Mouse (Mus musculus) ovary, postnatal 14 days (tissue): ENCODE data around the gene Tmem9b.

ENCODE experiments used
- DNase-seq: peaks from one replicate; pipeline ENCODE4 v3.0.0; 2022; ENCODE audit warnings: low spot score

Tmem9b gene

DNA sequence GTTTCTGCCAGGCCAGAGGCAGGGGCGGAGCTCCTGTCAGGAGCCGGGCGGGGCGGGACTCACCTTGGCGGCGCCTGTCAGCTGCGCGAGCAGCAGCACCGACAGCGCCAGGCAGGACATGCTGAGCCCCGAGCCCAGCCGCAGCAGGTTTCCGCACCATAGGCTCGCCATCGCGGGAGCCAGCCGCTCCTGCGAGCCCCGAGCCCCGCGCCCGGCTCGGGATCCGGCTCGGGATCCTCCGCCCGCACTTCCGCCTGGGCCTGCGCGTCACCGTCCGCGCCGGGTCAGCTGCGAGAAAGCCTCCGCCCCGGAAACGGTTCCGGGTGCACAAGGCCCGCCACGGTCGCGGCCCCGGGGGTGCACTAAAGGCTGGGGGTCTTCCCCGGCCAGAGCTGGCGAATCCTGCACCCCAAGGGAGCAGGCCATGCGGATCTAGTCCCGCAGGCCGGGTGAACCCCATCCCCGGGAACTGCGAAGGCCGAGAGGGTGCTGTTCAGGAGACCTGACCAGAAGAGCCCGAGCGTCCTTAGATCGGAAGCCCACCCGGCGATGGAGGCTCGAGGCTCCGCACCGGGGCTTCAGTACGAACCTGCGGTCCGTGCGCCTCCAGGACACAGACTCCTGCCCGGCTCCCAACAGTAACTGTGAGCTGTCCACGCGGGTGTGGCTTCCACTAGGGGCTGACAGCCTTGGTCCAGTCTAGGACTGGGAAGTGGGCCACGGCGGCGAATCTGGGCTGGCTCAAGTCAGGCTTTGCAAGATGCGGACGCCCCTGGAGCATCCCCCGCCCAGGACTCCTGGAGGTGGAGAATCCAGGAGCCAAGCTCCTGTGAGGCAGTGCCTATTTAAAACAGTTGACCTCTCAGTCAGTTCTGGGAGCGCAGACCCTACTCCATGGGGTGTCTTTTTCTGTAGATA, at the start of gene Tmem9b:
Gene Tmem9b (minus strand): TSS at position 868 of the 918 bp plus-strand sequence.
- DNase-seq: peak; percentile 62

DNA sequence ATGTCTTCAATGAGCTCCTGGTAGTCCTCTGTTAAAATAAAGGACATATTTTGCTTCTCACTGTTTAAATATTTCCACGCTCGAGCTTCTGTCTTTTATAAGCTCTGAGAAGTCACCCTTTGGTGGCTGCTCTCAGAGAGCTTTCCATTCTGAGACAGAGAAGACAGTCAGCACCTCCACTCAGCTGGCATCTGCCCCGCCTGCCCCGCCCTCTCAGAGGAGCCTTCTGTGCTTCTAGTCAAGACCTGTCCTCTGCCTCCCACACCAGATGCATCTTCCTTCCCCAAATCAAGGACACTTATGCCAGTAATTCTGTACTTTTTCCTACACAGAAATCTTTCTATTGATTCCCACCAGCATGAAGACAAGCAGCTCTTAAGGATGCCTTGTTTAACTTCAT, 48.0 kb upstream of the Tmem9b start:
- no peak for DNase-seq

DNA sequence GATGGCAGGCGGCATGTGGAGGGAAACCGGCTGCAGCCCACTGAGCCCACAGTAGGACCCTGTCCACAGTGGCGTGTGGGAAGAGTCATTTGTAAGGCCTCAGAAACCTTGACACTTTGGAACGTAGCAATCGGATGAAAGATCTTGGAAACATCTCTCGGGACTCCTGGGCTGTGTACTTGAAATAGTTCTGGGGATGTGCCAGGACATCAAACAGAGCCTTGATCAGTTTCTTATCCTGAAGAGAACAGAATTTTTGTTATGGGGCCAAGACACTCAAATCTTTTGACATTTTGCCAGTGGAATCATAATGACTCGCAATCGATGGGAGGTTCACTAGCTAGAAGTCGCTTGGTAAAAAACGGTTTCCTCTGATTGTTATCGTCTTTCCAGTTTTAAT, 46.5 kb upstream of the Tmem9b start:
- DNase-seq: no peak

GRCm38 (mm10) chr7:109795564-109795963, 42.9 kb upstream of the Tmem9b start:
- no peak for DNase-seq

- DNase-seq: no peak
Measured at GRCm38 (mm10) chr7:109794556-109794955, 41.9 kb upstream of the Tmem9b start.

- peak; percentile 58 for DNase-seq
Measured at GRCm38 (mm10) chr7:109792759-109793158, 40.1 kb upstream of the Tmem9b start.

DNA sequence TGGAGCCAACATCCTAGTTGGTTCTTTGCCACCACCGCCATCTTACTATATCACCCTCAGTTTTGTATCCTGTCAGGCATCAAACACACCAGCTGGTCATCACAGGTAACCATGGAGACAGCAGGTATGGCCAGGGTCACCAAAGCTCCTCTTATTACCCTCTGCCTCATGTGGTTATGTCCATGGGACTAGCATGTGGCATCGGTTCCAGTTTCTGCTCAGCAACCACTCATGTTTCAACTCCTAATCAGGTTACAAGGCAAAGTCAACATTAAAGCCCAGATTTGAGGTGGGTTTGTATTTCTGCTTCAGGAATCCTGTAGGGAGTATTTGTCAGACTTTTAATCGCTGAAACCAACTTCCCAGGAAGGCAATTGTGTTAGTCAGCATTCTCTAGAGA, 38.1 kb upstream of the Tmem9b start:
- DNase-seq: no peak

DNA sequence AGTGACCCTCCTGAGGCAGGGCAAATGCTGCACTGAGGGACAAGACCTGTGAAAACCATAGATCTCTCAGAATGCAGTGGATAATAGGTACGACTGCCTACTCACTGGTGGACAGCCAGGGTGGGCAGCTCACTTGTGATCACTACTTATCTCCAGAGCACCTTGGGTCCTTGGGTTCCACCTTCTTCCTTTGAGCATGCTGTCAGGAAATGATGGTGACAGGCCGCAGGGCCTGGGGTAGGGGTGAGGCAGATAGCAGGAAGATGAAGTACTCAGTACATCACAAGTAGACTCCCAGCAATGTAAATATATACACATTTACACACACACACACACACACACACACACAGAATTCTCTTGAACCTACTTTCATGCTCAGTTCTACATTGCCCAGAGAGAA, 35.2 kb upstream of the Tmem9b start:
- DNase-seq: no peak

- no peak for DNase-seq
Measured at GRCm38 (mm10) chr7:109783281-109783680, 30.6 kb upstream of the Tmem9b start.

DNA sequence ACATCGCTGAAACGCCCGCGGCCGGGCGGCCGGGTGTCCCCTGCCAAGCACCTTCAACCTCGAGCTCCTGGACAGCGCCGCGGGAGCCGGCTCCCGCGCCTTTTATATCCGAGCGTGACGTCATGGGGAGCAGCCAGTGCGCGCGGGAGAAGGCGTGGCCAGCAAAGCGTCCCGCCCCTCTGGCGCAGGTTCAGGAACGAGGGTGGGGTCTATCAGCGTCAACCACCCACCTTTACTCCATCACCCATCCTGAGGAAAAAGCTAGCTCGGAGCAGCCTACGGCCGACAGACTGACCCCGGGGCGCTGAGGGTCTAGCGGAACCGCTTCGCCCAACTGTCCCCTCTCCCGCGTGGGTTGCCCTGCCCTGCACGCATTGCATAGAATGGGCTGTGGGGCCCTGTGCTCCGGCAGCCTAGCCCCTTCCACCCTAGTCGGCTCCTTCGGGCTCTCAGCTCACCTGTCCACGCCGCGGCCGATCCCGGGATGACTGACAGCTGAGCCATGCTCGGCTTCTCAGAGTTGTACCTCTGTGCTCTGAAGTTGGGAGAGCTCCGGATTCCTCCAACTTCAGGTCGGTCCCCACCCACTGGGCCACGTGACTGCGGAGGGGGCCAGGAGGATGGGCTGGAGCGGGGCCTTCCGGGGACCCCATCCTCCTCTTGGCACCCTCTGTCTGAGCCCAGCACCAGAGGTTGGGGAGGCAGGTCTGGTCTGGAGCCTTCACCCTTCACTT, 29.0 kb upstream of the Tmem9b start, which contains the start of gene Nrip3:
Gene Nrip3 (minus strand): TSS at position 556 of the 734 bp plus-strand sequence.
- peak; percentile 40 for DNase-seq

- no peak for DNase-seq
Measured at GRCm38 (mm10) chr7:109781087-109781469, 28.4 kb upstream of the Tmem9b start.

DNA sequence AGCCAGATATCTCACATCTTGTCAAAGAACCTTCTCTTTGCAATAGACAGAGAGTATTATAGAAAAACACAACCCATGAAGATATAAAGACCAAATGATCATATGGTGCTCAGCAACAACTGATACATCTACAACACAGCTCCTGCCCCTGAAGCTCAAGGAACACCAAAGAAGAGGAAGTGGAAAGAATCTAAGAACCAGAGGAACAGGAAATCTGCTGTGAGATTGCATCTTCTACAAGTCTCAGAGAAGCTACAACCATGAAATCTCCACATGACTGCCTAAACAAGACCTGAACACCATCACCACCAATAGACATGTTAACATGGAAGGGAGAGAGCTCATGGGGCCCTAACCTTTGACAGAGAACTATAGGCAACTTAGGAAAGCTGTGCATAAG, 19.6 kb upstream of the Tmem9b start:
- DNase-seq: no peak

GRCm38 (mm10) chr7:109768699-109769383, 16.2 kb upstream of the Tmem9b start:
- DNase-seq: no peak

DNA sequence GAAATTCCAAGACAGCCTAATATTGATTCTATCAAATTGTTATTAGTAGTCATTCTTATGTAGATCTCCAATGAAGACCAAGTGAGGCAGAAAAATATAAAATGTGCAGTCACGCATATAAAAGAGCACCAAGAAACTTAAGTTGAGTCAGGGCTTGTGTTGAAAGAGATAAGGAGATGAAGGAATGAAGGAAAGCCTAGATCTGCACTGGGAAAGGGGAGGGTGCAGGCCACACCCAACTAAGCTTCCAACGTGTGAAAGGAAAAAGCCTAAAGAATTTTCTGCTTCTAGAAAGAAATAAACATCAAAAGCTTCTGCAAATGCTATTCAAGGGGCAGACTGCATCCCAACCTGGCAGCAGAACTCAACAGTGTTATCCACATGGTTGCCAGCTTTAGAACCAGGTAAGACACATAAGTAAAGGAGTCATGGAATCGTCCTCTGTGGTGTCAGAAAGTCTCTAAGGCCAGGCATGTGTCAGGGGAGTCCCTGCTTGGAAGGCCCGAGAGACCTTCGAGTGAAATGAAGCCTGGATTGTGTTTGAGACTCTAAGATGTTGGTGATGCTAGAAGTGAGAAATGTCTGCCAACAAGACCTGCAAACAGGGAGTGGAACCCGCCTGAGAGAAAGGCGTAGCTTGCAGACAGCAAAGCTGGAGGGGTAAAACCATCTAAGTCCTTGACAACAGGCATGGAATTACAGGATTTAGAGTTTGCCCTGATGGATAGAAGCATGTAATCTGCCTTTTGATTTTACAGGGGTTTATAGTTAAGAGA, 15.1 kb upstream of the Tmem9b start:
- DNase-seq: no peak

DNA sequence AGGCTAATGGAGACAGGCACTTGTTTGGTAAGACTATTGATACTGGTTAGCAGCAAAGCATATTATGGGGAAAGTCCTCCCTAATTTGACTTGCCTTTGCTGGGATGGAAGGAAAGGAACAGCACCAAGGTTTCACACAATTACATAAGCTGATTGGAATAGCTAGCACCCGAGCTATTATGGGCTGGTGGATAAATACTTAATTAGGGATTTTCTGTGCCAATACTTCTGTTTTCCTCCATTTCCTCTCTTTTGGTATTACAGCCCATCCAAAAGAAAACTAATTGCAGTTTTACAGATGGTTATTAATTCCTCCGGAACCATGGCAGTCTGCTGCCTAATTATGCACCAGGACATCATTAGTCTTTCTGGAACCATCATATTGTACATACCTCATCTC, 11.3 kb upstream of the Tmem9b start:
- no peak for DNase-seq

DNA sequence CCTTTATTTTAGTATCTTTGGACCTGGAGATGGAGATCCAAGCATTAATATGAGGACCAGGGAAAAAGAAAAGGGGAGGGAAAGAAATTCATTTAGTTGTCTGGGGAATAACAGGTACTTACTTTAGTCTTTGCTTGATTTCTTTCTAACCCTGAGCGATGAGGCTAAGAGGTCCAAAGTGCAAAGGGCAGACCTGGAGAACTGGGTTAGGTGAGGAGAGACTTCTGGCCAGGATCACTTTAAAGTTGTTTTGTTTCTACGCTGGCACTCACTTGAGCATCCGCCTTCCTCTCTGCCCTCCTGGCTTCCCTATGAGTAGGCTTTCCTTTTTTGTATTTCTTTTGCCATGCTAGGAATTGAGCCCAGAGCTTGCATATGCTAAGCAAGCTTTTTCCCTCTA, 3.6 kb upstream of the Tmem9b start:
- DNase-seq: no peak

DNA sequence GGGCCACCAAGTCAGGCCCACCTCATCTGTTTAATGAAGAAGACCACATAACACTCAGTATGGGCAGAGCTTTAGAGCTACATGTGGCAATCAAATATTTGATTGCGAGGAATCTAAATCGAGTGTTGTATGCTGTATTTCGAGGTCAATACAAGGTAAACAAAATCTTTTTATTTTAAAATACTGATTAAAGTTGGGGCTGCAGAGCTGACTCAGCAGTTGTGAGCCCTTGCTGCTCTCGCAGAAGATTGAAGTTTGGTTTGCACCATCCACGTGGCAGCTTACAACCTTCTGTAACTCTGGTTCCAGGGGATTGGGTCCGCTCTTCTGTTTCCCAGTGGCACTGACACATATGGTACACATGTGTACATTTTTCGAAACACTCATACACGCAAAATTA, 1.4 kb upstream of the Tmem9b start:
- DNase-seq: no peak

DNA sequence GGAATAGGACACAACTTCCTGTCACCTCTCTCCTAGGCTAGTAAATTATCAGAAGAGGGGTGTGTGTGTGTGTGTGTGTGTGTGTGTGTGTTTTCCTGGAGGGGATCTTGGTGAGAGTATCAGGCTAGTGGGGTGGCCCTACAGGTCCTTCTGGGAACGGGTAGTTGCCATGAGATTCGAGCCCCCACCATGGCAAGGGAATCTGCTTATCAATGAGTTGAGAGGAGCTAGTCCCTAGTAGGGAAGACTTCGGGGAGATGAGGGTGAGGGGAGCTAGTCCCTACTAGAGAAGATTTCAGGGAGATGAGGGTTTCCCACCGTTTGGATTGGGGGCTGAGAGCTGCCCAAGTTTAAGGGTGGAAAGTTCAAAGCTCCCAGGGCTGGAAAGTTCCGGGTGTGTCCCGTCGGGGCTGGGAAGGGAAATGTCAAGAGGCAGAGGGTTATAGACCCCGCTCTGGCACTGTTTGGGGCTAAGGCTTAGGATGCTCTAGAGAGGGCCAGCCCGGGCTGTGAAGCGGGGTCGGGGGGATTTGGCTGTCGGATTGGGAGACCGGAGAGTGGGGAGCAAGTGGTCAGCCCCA, 1.2 kb downstream of the Tmem9b start:
- DNase-seq: no peak

- DNase-seq: no peak
Measured at GRCm38 (mm10) chr7:109747747-109748146, 4.9 kb downstream of the Tmem9b start.

DNA sequence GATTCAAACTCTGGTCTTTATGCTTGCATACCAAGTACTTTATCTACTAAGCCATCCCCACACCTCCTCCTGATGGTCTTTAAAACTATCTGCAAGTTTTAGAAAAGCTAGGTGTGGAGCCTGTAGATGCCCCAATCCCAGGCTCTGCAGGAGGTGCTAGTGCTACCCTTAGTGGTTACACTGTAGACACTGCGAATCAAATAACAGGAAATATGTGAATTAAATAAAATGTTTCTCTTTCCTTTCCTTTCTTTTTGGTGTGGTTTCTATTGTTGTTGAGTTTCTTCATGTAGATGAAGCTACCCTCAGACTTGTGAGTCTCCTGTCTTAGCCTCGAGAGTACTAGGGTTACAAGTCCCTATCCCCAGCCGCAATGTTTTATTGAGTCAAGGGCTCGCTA, 11.0 kb downstream of the Tmem9b start:
- no peak for DNase-seq

DNA sequence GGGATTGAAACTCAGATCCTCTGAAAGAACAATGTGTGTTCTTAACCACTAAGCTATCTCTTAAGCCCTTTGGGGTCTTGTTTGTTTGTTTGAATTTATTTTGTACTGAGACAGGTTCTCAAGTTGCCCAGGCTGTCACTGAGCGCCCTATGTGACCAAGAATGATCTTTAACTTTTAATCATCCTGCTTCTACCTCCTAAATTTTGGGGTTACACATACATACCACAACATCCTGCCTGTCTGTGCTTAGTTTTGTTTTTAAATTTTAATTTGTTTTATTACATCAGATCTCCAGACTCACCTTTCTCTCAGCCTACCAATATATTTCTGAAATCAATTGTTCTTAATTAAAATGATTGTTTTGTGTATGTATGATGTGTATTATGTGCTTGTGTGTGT, 11.6 kb downstream of the Tmem9b start:
- DNase-seq: no peak
